Mouse (Mus musculus) frontal cortex, postnatal 10 days (tissue): ENCODE measurements around the gene Fcamr.

Experiments used
- DNase-seq, 2 experiments: peaks; one replicate each; pipeline ENCODE4 v3.0.0; 2022; ENCODE audit warnings: low spot score in 2 of 2, mixed read lengths in 1 of 2

Fcamr gene

GRCm38 (mm10) chr1:130800602-130801001 lies at the start of gene Fcamr:
Fcamr (plus strand) TSS chr1:130800902.
- no peak for DNase-seq

GRCm38 (mm10) chr1:130759689-130760088 lies 41.0 kb upstream of the Fcamr start:
- DNase-seq: no peak

DNA sequence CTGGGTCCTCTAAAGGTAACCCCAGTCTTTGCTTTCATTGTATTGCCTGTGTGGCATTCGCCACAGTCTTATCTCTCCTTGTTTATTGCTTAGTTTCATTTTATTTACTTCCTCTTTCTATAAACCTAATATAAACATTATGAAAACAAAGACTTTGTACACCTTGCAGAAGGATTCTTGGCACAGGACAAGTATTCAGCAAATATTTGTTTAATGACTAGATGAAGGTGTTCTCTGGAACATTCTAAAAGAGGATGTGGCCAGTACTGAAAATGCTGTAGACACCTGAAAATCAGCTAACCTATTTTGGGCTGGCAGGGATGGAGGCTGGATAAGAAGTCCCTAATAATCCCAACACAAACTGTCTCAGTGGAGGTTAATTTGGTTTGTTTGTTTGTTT lies 39.1 kb upstream of the Fcamr start:
- DNase-seq: no peak

GRCm38 (mm10) chr1:130762045-130762760 lies 38.5 kb upstream of the Fcamr start:
- DNase-seq: no peak

- no peak for DNase-seq
Observed at GRCm38 (mm10) chr1:130764027-130764461, 36.7 kb upstream of the Fcamr start.

DNA sequence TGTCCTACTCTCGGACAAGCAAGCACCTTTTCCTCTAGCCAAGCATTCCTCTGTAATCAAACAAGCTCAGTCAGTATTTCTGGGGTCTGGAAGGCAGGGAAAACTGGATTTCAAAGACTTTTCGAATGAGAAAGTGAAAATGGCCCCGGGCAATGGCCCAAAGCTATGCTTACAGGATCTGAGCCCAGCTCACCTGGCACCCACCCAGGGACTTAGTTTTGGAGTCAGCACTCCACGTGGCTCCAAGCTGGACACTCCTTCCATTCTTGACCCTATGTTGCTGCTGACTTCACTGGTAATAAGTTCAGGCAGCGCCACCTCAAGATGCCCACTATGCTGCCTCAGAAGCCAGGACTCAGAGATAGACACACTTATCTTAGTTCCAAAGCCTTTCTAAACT lies 33.6 kb upstream of the Fcamr start:
- no peak for DNase-seq

DNA sequence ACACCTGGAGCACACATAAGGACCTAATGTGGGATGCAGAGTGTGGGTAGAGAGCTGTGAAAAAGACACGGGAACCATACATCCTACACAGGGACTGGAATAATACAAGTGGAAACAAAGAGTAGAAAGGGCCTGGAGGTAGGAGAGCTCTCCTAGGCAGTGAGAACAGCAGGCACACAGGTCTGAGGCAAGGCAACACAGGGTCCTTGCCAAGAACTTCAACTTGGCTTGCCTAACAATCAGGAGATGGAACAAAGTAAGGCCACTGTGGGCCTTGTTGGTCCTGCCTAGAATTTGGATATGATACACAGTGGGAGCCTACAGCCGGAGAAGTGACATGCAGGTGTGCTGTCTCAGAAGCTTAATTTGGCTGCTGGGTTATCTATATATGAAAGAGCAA lies 30.8 kb upstream of the Fcamr start:
- DNase-seq: no peak

DNA sequence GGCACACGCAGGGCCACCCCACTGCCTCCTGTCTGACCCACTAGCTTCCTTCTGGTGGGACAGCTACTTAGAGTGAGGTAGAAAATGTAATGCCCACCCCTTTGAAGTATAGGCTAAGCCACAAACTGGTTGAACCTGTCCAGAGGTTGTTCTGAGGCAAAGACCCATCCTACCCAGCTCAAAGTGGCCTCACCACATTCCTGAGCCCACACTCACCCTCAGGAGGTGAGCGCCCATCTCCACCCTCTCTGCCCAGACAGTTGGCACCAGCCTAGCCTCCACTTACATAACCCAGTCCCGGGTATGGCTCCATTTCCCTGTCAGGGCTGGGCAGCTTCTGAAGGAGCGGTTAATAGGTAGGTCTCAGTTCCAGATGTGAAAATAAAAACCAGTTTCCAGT lies 30.2 kb upstream of the Fcamr start:
- DNase-seq: no peak

- DNase-seq: no peak
Observed at GRCm38 (mm10) chr1:130770981-130771494, 29.7 kb upstream of the Fcamr start.

DNA sequence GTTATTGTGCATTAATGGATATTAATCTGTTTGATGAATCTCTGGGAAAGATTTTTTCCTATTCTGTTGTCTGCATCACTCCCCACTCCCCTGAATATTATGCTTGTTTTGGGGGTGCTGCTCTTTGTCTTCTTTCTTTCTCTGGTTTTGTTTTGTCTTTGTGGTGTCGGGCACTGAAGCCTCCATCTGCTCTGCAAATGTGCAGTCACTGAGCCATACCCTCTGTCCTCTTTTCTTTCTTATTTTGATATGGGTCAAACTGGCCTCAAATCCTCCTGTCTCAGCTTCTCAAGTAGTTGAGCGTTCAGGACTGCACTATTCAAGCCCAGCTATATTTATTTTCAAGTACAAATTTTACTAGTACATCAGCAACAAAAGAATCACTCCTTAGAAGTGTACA lies 25.5 kb upstream of the Fcamr start:
- no peak for DNase-seq

- DNase-seq: no peak
Observed at GRCm38 (mm10) chr1:130775691-130776331, 24.9 kb upstream of the Fcamr start.

GRCm38 (mm10) chr1:130776645-130777044 lies 24.1 kb upstream of the Fcamr start:
- no peak for DNase-seq

GRCm38 (mm10) chr1:130779867-130780266 lies 20.8 kb upstream of the Fcamr start:
- no peak for DNase-seq

- DNase-seq: no peak
Observed at GRCm38 (mm10) chr1:130784054-130784453, 16.6 kb upstream of the Fcamr start.

DNA sequence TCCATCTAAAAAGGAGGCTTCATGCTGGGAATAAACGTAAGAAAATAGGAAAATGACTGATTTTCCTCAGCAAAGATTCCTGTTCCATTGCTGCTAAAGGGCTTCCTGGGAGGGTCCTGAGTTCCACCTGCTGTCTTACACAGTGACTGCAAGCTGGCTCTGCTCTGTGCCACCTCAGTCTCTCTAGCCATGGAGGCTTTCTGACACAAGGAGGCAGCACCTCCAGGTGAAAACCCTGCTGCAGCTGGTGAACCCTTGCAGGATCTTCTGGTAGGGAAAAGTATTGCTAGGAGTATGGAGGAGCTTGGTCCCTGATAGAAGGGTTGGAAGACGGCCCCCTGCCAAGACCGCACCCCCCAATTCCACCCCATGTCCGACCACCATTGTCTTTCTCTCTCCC lies 13.7 kb upstream of the Fcamr start:
- no peak for DNase-seq

DNA sequence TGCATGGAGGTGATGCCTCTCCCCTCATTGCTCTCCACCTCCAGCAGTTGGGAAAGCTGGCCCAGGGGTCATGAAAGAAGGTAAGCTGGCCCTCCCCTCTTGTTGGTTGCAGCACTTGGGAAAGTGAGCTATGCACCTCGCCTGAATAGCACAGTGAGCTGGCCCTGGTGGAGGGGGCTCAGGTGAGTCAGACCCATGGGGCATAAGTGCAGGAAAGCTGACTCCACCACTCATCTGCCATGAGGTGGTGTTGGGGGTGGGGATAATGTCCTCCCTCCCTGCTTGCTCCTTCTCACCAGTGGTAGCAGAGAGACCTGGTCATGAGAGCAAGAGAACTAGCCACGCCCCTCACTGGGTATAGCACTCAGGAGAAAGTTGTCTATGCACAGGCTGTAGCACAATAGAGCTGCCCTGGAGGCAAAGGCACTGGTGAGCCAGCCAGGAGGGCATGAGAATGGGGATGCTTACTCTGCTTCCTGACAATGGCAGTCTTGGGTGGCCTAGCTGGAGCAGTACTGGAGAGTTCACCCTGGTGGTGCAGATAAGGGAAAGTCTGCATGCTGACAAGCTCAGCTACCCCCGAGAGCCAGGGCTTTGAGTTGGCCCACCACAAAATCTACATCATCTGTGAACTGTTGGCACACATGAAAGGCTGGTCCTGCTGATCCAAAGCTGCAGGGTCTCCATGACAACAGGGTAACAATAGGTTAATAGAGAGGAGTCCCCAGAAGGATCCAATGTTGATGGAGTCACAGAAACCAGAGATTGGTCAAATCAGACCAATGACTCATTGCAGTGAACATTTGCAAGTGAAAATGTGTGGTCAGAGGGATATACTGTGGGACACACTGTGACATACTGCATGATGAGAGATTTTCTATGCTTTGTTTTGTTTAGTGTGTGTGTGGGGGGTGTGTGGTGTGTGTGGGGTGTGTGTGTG lies 10.9 kb upstream of the Fcamr start:
- DNase-seq: no peak

GRCm38 (mm10) chr1:130795331-130795730 lies 5.4 kb upstream of the Fcamr start:
- DNase-seq: no peak

GRCm38 (mm10) chr1:130796967-130797684 lies 3.6 kb upstream of the Fcamr start:
- peak in 1 of 2 experiments; percentile 26 for DNase-seq

DNA sequence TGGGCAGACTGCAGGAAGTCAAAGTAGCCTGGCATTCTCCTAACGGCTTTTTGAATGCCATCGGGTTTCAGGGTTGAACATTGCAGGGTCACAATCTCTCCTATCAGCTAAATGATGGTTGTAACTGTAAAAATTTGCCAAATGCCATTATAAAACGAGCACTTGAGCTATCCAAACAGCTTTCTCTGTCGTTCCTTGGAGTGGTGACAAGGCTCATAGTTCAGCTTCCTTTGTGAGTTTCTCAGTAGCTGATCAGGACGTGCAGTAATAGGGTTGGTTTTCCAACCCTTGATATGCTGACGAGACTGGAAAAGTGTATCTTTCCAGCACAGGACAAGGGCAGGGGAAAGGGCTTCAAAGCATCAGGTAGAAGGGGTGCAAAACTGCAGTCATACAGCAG lies 2.7 kb upstream of the Fcamr start:
- DNase-seq: no peak

GRCm38 (mm10) chr1:130798551-130798950 lies 2.2 kb upstream of the Fcamr start:
- no peak for DNase-seq

DNA sequence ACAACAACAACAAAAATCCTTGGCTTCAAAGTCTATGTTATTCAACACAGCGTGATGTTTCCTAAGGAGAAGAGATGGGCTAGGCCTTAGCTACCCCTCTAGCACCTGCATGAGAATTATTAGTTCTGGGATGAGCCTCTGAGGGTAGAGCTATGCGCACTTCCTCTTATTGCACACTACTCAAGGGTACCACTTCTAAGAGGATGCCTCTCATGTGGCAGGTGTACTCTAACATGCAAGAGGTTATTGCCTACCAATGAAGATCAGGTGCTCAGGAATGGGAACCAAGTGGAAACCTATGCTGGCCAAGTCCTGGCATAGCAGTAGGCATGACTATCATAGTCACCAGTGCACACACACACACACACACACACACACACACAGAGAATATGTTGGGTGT lies 1.3 kb upstream of the Fcamr start:
- no peak for DNase-seq

DNA sequence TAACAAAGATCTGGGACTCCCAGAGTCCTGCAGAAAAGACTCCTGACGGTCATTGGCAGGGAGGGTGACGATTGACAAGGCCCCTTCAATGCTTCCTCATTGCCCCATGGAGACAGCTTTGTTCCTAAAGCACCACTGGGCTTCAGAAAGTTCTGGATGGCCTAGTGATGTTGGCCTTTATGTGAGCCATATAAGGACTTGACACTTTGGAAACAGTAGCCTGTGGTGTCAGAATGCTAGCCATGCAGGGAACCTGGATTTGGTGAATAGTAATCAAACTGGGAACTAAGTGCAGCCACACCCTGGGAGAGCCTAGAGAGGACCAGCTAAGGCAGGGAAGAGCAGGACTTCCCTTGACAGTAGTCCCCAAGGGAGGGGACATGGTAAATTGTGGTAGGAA lies 809 bp downstream of the Fcamr start:
- no peak for DNase-seq
